Mouse (Mus musculus) adrenal gland, postnatal 36 days (tissue): Measurements from ENCODE around the gene Reg3d. TPM values are rescaled to one million over a fixed set of nuclear protein-coding genes. Genes with fewer than 3 reads are reported as not detected.
"Not testable (repeated sequence)": the region's sequence is repeated elsewhere in the genome, so short reads cannot be mapped to it uniquely, and the experiment has no call there.

ENCODE experiments used
- DNase-seq, 2 experiments: peaks; one replicate each; pipeline ENCODE4 v3.0.0; 2021; ENCODE audit warnings: mixed read lengths in 1 of 2
- long read RNA-seq, 2 experiments: library from polyadenylated mRNA; stranded (forward); transcript quantifications; one replicate each; pipeline ENCODE4 v2.0.0; 2021; ENCODE audit warnings: borderline sequencing depth in 2 of 2
- total RNA-seq, 2 experiments: library from RNA; stranded (reverse); gene quantifications; 2 replicates each; pipeline ENCODE4 v1.2.3; 2021

The Reg3d gene
- not detected for total RNA-seq
- long read RNA-seq, experiment 1 = 0 reads
- long read RNA-seq, experiment 2 = 0 reads

- no peak for DNase-seq
These were observed at the start of gene Reg3d for GRCm38 (mm10) chr6:78378765-78379164. Gene Reg3d (minus strand): TSS chr6:78378865.

DNA sequence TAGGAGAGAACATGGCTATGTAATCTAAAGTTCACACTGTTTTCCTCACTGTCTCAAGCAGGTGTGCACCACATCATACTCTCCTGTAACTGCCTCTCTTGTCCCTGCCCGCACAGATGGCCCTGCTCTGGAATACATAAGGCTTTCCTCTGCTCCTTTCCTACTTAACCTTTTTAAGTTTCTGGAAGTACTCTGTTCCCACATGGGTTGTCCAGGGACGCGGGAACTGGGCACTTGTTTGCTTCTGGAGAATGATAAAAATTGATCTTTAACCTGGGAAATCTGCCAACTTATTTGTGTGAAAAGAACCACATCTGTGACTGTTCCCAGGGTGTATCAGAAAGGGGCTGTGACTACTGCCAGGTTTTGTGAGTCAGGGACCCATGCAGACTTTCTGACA lies 46.8 kb upstream of the Reg3d start:
- no peak for DNase-seq

- DNase-seq = not testable (repeated sequence)
These were observed 43.7 kb upstream of the Reg3d start, which contains the start of gene Reg1 for GRCm38 (mm10) chr6:78422411-78422810. Gene Reg1 (plus strand): TSS chr6:78422711.

- DNase-seq = not testable (repeated sequence)
These were observed 16.7 kb upstream of the Reg3d start, which contains the start of gene Reg2 for GRCm38 (mm10) chr6:78395323-78395722. Gene Reg2 (plus strand): TSS chr6:78395623.

- DNase-seq = no peak
These were observed 6.9 kb upstream of the Reg3d start for GRCm38 (mm10) chr6:78385609-78386008.

- no peak for DNase-seq
These were observed 1.7 kb upstream of the Reg3d start, which contains the start of gene Reg3a for GRCm38 (mm10) chr6:78380409-78380808. Gene Reg3a (plus strand): TSS chr6:78380709.

DNA sequence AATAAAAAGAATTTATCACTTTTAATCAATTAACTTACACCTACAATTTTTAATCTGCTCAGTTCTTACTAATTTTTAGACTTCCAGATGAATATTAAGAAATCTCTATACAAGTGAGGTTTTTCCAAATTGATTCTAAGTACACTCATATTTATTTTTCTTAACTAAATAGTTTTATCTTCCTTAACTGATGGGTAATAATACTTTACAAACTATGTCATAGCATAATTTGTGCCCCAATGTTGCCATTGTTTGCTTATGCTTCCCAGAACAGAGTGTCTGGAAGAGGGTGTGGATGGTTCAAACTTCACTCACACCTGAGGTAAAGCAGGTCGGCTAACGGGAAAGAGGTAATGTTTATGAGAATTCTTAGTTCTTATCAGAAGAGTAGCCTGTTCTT lies 8.3 kb downstream of the Reg3d start, which contains the start of gene Reg3b:
Gene Reg3b (plus strand): TSS at position 301 of the 400 bp plus-strand sequence.
- DNase-seq = no peak

DNA sequence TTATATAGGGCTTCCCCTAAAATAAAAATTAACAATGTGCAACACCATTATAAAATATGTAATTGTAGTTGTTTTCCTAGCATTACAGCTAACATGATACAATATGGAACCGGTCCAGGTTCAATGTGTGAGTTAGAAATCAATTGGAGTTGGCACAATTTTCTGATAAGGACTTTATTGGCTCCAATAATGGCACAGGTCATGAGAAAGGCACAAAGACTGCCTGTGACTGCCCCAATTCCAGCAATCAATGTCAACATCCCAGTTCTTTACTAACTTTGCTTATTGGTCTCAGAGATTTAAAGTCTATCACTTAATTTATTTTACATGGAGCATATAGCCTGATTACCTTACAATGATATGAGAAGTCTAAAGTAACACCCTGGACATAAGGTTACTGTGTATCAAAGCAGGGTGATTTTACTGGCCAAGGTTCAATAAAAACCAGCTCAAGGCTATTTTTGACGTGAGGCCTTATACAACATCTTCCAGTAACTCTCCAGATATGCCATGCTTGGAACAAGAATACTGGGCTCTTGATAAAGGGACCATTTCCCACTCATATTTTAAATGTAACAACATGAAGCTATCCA lies 16.6 kb downstream of the Reg3d start:
- no peak for DNase-seq

- DNase-seq = no peak
These were observed 37.0 kb downstream of the Reg3d start for GRCm38 (mm10) chr6:78341689-78342088.

DNA sequence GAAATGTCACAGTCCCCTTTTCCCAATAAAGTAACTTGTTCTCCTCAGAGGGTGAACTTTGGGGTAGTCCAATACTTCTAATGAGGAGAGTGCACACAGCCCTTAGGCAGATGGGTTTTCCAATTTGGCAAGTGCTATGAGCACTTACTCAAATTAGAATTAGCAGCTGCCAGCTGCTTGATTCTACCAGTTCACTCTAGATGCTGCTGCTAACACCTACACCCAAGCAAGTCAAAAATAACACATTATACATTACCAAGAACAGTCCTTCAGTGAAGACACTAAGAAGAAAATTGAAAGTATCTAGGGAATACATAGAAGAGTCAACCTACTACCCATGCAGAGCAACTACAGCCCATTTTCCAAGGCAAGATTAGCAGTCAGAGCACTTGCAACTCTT lies 38.4 kb downstream of the Reg3d start:
- DNase-seq = no peak

GRCm38 (mm10) chr6:78331919-78332569 lies 46.6 kb downstream of the Reg3d start:
- DNase-seq = no peak

DNA sequence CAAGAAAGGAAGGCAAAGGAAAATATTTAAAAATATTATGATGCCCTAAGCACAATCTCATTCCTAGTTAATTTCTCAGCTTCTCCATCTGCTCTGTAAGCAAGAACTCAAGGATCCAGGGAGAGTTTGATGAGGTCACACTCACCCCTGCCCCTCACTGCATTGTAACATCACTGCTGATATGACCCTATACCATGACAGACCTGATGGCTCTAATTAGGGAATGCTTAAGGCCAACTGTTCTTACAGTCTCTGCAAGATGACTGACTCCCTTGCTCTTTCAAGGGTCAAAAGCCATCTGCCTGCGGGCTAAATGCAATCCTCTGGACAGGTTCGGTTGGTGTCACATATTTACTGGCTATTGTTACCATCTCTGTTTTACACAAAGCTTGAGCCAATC lies 49.5 kb downstream of the Reg3d start:
- no peak for DNase-seq

DNA sequence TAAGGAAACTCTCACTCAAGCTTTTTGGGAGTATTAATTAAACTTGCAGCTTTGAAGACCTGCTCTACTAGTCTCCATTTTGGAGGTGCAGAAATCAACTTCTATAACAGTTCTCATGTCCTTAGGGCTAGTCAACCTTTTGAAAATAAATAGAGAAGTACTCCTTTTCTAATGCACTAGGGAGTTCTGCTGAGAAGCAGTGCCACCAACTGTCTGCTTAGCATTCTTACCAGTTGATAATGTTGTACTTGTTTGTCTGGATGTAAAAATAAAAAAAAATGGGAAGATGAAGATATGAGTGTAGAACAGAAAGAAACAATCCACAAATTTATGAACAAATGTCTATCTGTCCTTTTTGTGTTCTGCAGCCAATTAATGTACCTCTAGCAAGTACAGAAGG lies 50.9 kb downstream of the Reg3d start:
- no peak for DNase-seq

Other genes with a start within 250 kb of the Reg3d start
- gene Reg3b, start 8.2 kb downstream of the Reg3d start, total RNA-seq = not detected
- not detected for gene Reg3a, start 1.8 kb upstream of the Reg3d start, total RNA-seq
- not detected for gene Reg2, start 16.8 kb upstream of the Reg3d start, total RNA-seq
- gene Reg1, start 43.8 kb upstream of the Reg3d start, total RNA-seq = not detected
- gene Reg3g, start 90.0 kb upstream of the Reg3d start, total RNA-seq = not detected